In genomic region chr2:131825498-131825897, GRCm38 (mm10) we compare ENCODE assay signal across 22 mouse cellular contexts. TPM values are rescaled to one million over a fixed set of nuclear protein-coding genes. Genes with fewer than 3 reads are reported as not detected.
DNase-seq lines count a peak whose midpoint lies in the region; ATAC-seq lines count a peak whose summit lies in the region.
"Had no signal": no experiment of that assay in that cellular context is flagged by ENCODE, and none has a peak within 500 bp of the region (broad histone marks: within the 10 kb centered on the region; RNA-seq: fewer than 3 reads in every experiment).

No protein-coding gene starts in this region.

- no peak overlapping the region for H3K27ac ChIP-seq in lung, embryonic 15.5 days
- H3K27ac ChIP-seq in liver, embryonic 12.5 days: peak overlapping the region; percentile 96
- H3K27ac ChIP-seq: left cerebral cortex, adult 2 months; limb, embryonic 15.5 days; neural tube, embryonic 15.5 days had no signal

- no peak overlapping the region for H3K4me2 ChIP-seq in lung, embryonic 15.5 days
- H3K4me2 ChIP-seq in liver, embryonic 12.5 days: peak overlapping the region; percentile 60
- H3K4me2 ChIP-seq: limb, embryonic 15.5 days; neural tube, embryonic 15.5 days had no signal

- ATAC-seq in lung, embryonic 15.5 days (ENCODE audit: borderline replicate concordance, extremely low read depth, low FRiP score, low TSS enrichment): peak; percentile 38; the same call in 1 of the 2 replicates
- ATAC-seq in liver, embryonic 12.5 days: peak; percentile 96
- ATAC-seq: forebrain, postnatal 0 days; inflammation-experienced regulatory T-cells, adult 6 months had no signal

- no peaks in the 10 kb centered on the region for H3K36me3 ChIP-seq in lung, embryonic 15.5 days
- H3K36me3 ChIP-seq in liver, embryonic 12.5 days: no peaks in the 10 kb centered on the region
- H3K36me3 ChIP-seq: limb, embryonic 15.5 days; neural tube, embryonic 15.5 days had no signal

- peaks cover 5% of the 10 kb centered on the region for H3K4me1 ChIP-seq in lung, embryonic 15.5 days
- H3K4me1 ChIP-seq in liver, embryonic 12.5 days: peaks cover 67% of the 10 kb centered on the region

- H3K9ac ChIP-seq in lung, embryonic 15.5 days: no peak overlapping the region
- peak overlapping the region; percentile 64 for H3K9ac ChIP-seq in liver, embryonic 12.5 days
- H3K9ac ChIP-seq: forebrain, postnatal 0 days; limb, embryonic 15.5 days; neural tube, embryonic 15.5 days had no signal

- H3K27me3 ChIP-seq in lung, embryonic 15.5 days: no peaks in the 10 kb centered on the region
- H3K27me3 ChIP-seq in liver, embryonic 12.5 days (replicated peaks): no peaks in the 10 kb centered on the region; the same call in 1 of the 2 replicates
- H3K27me3 ChIP-seq: limb, embryonic 15.5 days; neural tube, embryonic 15.5 days had no signal

- H3K9me3 ChIP-seq in lung, embryonic 15.5 days: no peaks in the 10 kb centered on the region
- H3K9me3 ChIP-seq in liver, embryonic 12.5 days (replicated peaks): no peaks in the 10 kb centered on the region
- H3K9me3 ChIP-seq: limb, embryonic 15.5 days; neural tube, embryonic 15.5 days had no signal

- 29% methylated on average over 2 of the region's 2 CpGs for WGBS in lung, embryonic 15.5 days
- 7% methylated on average over 2 of the region's 2 CpGs for WGBS in liver, embryonic 12.5 days (ENCODE audit: insufficient replicate concordance)

- no peak overlapping the region for H3K4me3 ChIP-seq in lung, embryonic 15.5 days
- peak overlapping the region; percentile 3; the same call in 1 of the 2 replicates for H3K4me3 ChIP-seq in liver, embryonic 12.5 days
- H3K4me3 ChIP-seq: left cerebral cortex, adult 2 months; limb, embryonic 15.5 days; neural tube, embryonic 15.5 days had no signal

- DNase-seq in lung, postnatal 25 days (ENCODE audit: low spot score): no peak
- peak; percentile 74 for DNase-seq in c-Kit-positive CD71-positive TER-119-negative erythroid progenitor cells, embryonic 14.5 days (ENCODE audit: low read depth)
- peak; percentile 44 to 70 for DNase-seq in spleen, postnatal 36 days (ENCODE audit: low spot score in 2 of 2)
- no peak for DNase-seq in ovary, adult 18-20 months (ENCODE audit: low spot score)
- DNase-seq in right cerebral cortex, postnatal 10 days (ENCODE audit: low spot score in 2 of 2): no peak
- DNase-seq in adrenal gland, postnatal 10 days: no peak
- DNase-seq: cerebellum, adult 2 months; embryo, embryonic 11 days; forebrain, postnatal 0 days; gastrocnemius, postnatal 10 days; heart, postnatal 36 days; kidney, postnatal 4 days; right cerebral cortex, postnatal 14 days; thymus, adult 18-20 months had no signal

RNA-seq across cellular contexts. Expression of gene Erv3, which starts 34.0 kb away (rescaled TPM):
- not detected in 2 replicates for polyA plus RNA-seq in lung, embryonic 15.5 days (2015; fragmentation: Nextera tagmentation; extraction: Ambion mirVana)
- polyA plus RNA-seq in liver, embryonic 12.5 days (2016; fragmentation: Nextera tagmentation; extraction: Ambion mirVana): not detected in 2 replicates
- not detected for total RNA-seq in adrenal gland, postnatal 10 days (2021)
- total RNA-seq: ES-E14; forebrain, postnatal 0 days; gastrocnemius, postnatal 10 days; heart, postnatal 36 days had no signal
- polyA plus RNA-seq: C2C12; inflammation-experienced regulatory T-cells, adult 6 months; limb, embryonic 15.5 days; neural tube, embryonic 15.5 days had no signal

Comparison
In these comparisons a context has a peak if more than half of its experiments do, and no peak if none do; other contexts are left out.
1. DNase-seq: peak in c-Kit-positive CD71-positive TER-119-negative erythroid progenitor cells, embryonic 14.5 days (single experiment) and spleen, postnatal 36 days (2 of 2); none in lung, postnatal 25 days (single experiment), ovary, adult 18-20 months (single experiment), right cerebral cortex, postnatal 10 days (0 of 2) and adrenal gland, postnatal 10 days (single experiment).